Mouse (Mus musculus): Measurements from ENCODE around the gene Psd.

Gene Psd

GRCm38 (mm10) chr19:46320076-46320785 lies 6.7 kb downstream of the Psd start:
- no peak for DNase-seq (ENCODE audit: low spot score)

DNA sequence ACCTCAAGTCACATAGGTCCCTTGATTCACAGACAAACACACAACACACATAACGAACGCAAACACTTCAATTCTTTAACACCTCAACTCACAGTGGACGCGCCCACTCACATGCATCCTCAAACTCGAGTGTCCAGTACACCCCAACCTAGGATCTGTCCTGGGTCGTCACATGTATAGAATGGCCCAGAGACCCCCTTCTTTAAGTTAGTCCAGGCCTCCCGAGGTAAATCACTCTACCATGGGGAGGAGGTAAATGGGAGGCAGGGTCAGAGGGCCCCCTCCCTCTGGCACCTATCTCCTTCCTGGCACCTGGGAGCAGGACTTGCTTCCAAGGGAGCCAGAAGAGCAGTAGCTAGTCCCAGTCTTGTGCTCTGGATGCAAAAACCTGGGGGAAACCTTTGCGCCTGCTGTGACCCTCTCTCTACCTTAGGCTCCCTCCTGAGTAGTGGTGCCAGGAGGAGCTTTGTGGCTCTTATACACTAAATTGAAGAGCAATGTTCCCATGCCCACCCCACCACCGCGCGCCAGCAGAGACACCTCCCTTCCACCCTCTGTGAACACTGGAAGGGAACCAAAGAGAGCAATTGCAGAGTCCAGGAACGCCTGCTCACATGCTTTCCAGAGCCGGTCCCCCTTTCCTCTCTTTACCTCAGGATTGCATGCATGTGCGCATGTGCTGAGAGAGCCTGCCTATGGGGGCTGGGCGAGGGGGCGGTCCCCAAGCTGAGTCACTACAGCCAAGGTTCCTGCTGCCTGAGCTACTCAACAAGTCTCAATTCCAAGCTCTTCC lies 8.2 kb downstream of the Psd start:
- DNase-seq (ENCODE audit: low spot score) = peak; percentile 87

- DNase-seq (ENCODE audit: low spot score) = no peak
Observed at GRCm38 (mm10) chr19:46318031-46318471, 8.9 kb downstream of the Psd start.

DNA sequence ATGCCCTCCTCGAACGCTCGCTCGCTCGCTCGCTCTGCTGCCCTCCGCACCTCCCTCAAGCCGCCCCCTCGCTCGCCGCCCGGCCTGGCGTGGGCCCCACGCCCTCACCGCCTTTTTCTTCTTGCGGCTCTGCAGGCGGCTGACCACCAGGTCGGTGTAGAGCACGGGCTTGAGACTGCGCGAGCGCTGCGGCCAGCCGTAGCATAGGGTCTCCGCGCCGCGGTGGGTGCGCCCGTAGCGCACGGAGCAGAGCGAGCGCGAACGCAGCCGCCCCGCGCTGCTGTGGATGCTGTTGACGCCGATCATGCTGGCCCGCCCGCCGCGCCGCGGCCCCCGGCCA lies 9.4 kb downstream of the Psd start:
- DNase-seq (ENCODE audit: low spot score) = no peak

DNA sequence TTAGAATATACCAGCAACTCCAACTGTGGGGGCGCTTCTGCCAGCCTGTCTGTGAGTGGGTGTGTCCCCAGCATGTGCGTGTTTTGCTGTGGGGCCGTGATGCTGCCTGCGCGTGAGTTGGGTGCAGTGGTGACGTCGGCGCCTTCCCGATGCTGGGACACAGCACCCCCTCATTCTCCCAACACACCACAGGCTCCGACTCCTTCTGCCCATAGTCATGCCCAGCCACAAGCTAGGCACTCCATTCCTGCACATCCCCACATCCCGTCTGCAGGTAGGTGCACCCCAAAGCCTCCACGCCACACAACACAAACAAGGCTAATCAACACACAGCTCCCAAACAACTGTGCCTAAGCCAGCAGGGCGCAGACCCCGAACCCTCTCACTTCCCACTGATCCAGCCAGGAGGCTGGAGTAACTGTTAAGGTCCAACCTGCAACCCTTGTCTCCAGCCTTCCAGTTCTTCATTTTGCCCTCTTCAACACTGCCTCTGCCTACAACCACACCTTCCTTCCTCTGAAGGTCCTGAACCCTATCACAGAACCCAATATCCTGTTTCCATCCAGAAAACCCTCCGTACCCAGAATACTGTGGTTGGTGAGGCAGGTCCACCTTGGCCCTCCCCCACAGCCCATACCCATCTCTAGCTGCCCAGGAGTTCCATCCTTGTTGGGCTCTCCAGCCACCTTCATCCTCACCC lies 10.0 kb downstream of the Psd start:
- no peak for DNase-seq (ENCODE audit: low spot score)

DNA sequence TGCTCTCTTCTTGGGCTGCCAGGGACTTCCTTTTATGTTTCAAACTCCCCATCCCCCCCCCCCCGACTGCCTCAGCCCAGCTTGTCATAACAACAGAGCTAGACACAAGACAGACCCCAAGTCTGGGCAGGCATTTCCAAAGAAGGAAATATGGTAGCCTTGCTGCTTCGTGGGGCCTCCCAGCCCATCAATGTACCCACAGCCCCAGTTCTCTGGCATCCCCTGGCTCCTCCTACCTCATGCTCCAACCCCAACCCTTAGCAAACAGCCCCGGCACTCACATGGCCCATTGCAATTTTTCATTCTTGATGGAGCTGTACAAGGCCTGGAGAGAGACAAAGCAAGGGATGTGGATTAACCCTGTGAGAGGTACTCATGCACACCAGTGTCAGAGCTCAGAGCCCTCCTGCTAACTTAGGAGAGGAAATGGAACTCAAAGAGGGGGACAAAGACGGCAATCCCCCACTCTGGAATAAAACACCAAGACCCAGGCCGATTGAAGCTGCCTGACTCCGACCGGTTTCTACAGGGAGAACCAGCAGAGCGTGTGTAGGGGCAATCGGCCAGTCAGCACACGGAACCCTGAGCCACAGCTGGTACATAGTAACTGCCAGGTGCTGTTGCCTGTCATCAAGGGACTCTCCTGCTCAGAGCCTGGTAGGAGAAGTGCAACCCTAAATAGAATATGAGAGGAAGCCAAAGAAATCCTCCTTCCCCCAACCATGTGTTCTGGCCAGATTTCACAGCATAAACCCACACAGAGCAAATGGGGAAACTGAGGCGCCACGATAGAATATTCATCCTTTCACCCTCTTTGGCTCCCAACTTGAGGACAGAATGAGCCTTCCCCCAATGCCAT lies 11.0 kb downstream of the Psd start:
- no peak for DNase-seq (ENCODE audit: low spot score)

DNA sequence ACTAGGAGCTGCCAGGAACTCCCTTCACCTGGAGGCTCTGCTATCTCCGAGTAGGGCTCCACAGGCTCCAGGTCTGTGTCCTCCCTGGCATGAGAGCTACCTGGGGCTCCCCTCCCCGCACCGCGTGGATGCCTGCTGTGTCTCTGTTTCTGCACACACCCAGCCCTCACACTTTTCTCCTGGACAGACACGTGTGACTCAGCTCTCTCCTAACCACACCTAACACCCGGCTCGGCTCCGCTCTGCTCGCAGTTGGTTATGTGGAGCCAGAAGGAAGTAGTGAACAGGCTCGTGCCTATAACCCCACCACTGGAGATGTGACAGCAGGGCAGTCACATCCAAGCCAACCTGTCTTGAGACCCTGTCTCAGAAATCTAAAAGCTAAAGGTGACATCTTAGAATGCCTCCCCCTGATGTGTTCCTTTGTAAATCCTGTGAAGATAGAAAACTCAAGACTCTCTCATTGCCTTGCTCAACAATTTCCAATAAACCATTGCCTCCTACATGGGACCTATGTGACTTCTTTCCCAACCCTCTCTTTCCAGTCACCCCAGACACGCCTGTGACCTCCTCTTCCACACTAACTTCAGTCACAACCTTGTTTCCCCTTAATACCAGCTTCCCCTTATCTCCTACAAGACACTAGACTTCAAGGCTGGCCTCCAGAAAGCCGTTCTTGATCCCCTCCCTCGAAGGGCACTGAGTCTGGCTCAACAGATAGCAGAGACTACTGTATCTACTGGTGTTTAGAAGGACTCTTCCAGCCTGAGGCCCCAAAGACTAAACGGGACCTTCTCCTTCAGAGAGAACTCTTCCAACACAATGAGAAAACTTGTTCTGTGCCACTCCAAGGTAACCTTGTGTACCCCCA lies 11.8 kb downstream of the Psd start:
- DNase-seq (ENCODE audit: low spot score) = no peak

DNA sequence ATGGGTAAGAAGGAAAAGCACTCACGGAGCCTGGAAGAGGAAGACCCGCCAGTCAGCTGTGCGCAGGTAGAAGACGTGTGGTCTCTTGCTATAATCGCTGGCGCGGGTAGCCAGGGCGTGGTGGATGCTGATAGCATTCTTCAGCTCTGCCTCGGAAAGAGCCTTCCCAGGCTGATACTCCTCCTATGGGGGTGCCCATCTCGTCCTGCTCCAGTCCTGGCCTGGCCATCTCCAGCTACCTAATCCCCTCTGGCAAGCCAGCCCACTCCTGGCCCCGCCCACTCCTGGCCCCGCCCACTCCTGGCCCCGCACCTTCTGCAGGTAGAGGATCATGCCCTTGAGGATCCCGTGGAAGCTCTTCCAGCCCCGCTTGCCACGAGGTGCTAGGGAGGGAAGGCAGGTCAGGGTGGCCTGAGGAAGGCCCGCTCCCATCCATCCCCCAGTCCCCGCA lies 12.8 kb downstream of the Psd start:
- DNase-seq (ENCODE audit: low spot score) = no peak

- no peak for DNase-seq (ENCODE audit: low spot score)
Observed at GRCm38 (mm10) chr19:46313591-46313990, 13.4 kb downstream of the Psd start.

- DNase-seq (ENCODE audit: low spot score) = no peak
Observed at GRCm38 (mm10) chr19:46313116-46313515, 13.8 kb downstream of the Psd start.

DNA sequence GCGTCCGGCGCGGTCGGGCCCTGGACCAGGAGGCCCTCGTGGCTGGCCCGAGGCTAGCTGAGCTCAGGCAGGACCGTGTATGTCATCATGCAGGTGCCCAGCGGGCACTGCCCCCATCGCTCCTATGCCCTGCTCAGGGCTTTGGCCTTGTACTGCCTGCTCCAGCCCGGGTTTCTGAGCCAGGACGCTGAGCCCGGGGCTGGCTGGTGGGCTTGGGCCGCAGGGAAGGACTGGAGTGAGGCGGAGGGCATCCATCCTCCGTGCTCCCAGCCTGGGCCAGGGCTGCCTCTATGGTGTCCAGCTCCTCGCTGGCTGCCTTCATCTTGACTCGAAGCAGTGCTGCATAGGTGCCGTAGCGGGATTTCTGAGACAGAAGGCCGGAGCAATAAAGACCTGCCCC lies 14.4 kb downstream of the Psd start:
- no peak for DNase-seq (ENCODE audit: low spot score)

GRCm38 (mm10) chr19:46311341-46311740 lies 15.6 kb downstream of the Psd start:
- no peak for DNase-seq (ENCODE audit: low spot score)

DNA sequence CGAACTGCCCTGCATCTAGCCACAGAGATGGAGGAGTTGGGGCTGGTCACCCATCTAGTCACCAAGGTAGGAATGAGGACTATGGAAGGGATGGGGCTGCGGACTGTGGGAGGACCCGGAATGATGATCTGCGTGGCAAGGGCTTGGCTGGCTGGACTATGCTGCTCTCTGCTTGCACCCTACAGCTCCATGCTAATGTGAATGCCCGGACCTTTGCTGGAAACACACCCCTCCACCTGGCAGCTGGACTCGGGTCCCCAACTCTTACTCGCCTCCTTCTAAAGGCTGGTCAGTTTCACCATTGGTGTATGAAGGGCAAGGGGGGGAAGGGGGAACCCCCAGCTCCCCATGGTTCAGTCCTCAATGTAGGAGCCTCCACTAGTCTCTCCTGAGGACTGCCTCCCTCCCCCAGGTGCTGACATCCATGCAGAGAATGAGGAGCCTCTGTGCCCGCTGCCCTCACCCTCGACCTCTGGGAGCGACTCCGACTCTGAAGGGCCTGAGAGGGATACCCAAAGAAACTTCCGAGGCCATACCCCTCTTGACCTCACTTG lies 16.6 kb downstream of the Psd start:
- no peak for DNase-seq (ENCODE audit: low spot score)

- DNase-seq (ENCODE audit: low spot score) = no peak
Observed at GRCm38 (mm10) chr19:46309651-46310305, 17.2 kb downstream of the Psd start.

- no peak for DNase-seq (ENCODE audit: low spot score)
Observed at GRCm38 (mm10) chr19:46308706-46309435, 18.1 kb downstream of the Psd start.

GRCm38 (mm10) chr19:46308303-46308702 lies 18.7 kb downstream of the Psd start:
- DNase-seq (ENCODE audit: low spot score) = no peak

GRCm38 (mm10) chr19:46307781-46308180 lies 19.2 kb downstream of the Psd start:
- DNase-seq (ENCODE audit: low spot score) = no peak

DNA sequence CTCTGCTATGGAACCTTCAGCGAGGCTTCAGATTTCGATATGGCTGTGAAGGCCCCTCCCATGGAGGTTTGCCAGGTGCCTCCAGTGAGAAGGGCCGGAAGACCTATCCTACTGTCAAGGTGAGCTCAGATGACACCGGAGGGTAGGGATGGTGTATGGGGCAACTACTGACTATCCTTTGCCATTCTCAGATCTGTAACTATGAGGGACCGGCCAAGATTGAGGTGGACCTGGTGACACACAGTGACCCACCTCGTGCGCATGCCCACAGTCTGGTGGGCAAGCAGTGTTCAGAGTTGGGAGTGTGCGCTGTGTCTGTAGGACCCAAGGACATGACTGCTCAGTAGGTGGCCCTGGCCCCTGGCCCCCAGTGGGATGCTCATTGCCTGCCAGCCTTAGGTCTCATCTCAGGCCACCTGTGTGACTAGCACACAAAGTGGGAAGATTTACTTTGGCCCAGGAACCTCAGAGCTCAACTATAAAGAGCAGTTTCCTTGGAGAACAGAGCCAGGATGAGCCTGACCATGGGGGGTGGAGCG lies 20.1 kb downstream of the Psd start:
- no peak for DNase-seq (ENCODE audit: low spot score)

GRCm38 (mm10) chr19:46306268-46306610 lies 20.7 kb downstream of the Psd start:
- no peak for DNase-seq (ENCODE audit: low spot score)
